Mouse (Mus musculus): ENCODE results near the gene Kdf1. TPM values are rescaled to one million over a fixed set of nuclear protein-coding genes. Genes with fewer than 3 reads are reported as not detected.

The Kdf1 gene
- total RNA-seq (2012; rRNA removed) (0.12 TPM in 1 of 2 replicates, not detected in the other), polyA plus RNA-seq (2012; ENCODE audit: insufficient read depth in 1 of 2, insufficient read length in 2 of 2, low read depth in 1 of 2, low replicate concordance in 2 of 2, missing spikeins in 1 of 2) (under 1 TPM in 1 of 2 experiments, not detected in 1; 0.04 TPM)

DNA sequence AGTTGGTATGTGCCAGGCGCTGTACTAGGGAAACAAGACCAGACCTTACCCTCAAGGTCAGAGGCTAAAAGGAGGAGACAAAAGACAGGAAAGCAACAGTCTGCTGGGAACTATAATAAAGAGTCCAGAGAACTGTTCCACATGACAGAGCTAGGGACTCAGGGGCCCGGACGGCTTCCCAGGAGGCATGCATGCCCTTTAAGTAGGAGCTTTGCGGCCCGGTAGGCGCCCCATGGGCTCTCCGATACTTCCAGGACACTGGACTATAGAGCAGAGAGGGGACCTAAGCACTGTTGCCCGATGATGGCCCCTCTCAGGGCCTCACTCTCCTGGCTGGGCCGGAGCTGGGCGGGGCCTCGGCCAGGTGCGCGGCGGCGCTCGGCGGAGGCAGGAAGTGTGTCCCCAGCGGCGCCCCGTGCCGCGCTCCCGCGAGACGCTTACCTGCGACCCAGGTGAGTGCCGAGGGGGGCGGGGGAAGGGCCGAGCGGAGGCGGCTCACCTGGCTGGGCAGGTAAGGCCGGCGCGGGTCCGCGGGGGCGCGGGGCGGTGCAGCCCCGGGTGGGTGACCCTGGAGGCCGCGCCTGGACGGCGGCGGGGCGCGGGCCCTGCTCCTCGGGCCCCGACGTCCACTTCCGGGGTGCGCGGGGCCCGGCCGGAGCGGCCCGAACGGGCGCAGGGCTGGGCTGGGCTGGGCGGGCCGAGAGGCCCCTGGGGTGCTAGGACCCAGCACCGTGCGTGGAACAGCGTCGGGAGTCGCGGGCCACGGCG lies at the start of gene Kdf1:
Gene Kdf1 (plus strand): TSS at position 363 of the 768 bp plus-strand sequence.
- no peak for DNase-seq (ENCODE audit: low read depth, low spot score)
- no peak within 1 kb of the TSS for H3K4me3 ChIP-seq (ENCODE audit: control insufficient read depth in 1 of 2, insufficient read depth in 1 of 2, low read depth in 2 of 2, low read length in 2 of 2)
- no peaks in the 10 kb centered on the region for H3K27me3 ChIP-seq (ENCODE audit: control insufficient read depth in 1 of 2, insufficient read depth in 2 of 2, low read length in 2 of 2)
- H3K79me2 ChIP-seq (ENCODE audit: control insufficient read depth, insufficient read depth, low read length, poor library complexity), result no peaks in the 10 kb centered on the region
- no peaks in the 10 kb centered on the region for H3K36me3 ChIP-seq (ENCODE audit: control insufficient read depth in 1 of 2, insufficient read depth in 2 of 2, low read length in 2 of 2)
- no peaks in the 10 kb centered on the region for H3K9me3 ChIP-seq (replicated peaks; ENCODE audit: insufficient read depth, low read length)
- no peak within 1 kb of the TSS for H3K9ac ChIP-seq (ENCODE audit: control insufficient read depth, low read depth, low read length, poor library complexity, severe bottlenecking)
- H3K27ac ChIP-seq (ENCODE audit: control insufficient read depth, low read depth, low read length), result no peak within 1 kb of the TSS
- H3K4me1 ChIP-seq (ENCODE audit: control insufficient read depth in 1 of 2, insufficient read depth in 2 of 2, low read length in 2 of 2), result no peaks in the 10 kb centered on the region
- TF ChIP-seq MAZ (IDR thresholded peaks at IDR 0.05; ENCODE audit: low read depth, low read length) (no peak), RAD21 (IDR thresholded peaks at IDR 0.05; ENCODE audit: low read depth, low read length) (no peak), ELF1 (IDR thresholded peaks at IDR 0.05; ENCODE audit: low read depth, low read length) (no peak), BHLHE40 (IDR thresholded peaks at IDR 0.05; ENCODE audit: borderline replicate concordance, low read depth, low read length) (no peak), E2F4 (IDR thresholded peaks at IDR 0.05; ENCODE audit: borderline replicate concordance, low read depth, low read length) (no peak), POLR2AphosphoS5 (IDR thresholded peaks at IDR 0.05; ENCODE audit: borderline replicate concordance, low read depth, low read length) (no peak), MAX (IDR thresholded peaks at IDR 0.05; ENCODE audit: low read length) (no peak), TBP (IDR thresholded peaks at IDR 0.05; ENCODE audit: low read depth, low read length) (no peak), CHD1 (IDR thresholded peaks at IDR 0.05; ENCODE audit: low read depth, low read length) (no peak), SMC3 (IDR thresholded peaks at IDR 0.05; ENCODE audit: low read depth, low read length) (no peak), MXI1 (IDR thresholded peaks at IDR 0.05; ENCODE audit: low read depth, low read length) (no peak), EP300 (IDR thresholded peaks at IDR 0.05; ENCODE audit: low read depth in 1 of 2, low read length in 2 of 2) (no peak), RCOR1 (IDR thresholded peaks at IDR 0.05; ENCODE audit: low read depth, low read length) (no peak), TAL1 (IDR thresholded peaks at IDR 0.05; ENCODE audit: low read length) (no peak), CHD2 (IDR thresholded peaks at IDR 0.05; ENCODE audit: low read length) (no peak), NELFE (IDR thresholded peaks at IDR 0.05; ENCODE audit: low read depth, low read length) (no peak)

DNA sequence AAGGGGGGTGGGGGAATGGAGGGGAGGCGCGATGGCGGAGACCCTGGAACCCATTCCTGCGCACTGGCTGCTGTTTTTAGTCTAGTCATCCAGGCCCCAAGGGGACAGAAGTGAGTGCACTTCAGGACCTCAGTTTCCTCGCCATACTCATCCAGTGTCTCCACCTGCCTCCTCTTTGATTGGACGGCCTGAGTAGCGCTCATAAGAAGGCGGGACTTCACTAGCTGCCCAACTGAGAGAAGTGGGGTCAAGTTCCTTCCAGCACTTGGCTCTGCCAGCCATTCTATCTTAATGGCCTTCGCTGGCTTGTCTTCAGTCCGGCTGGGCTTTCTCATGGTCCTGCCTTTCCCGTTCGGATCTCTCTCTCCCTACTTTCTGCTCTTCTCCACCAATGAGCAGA lies 49.6 kb upstream of the Kdf1 start:
- DNase-seq (ENCODE audit: low read depth, low spot score), result no peak
- Histone ChIP-seq H3K9me3 (replicated peaks; ENCODE audit: insufficient read depth, low read length) (no peaks in the 10 kb centered on the region), H3K79me2 (ENCODE audit: control insufficient read depth, insufficient read depth, low read length, poor library complexity) (no peaks in the 10 kb centered on the region), H3K36me3 (ENCODE audit: control insufficient read depth in 1 of 2, insufficient read depth in 2 of 2, low read length in 2 of 2) (no peaks in the 10 kb centered on the region; a peak in 1 of 4 replicates), H3K27ac (ENCODE audit: control insufficient read depth, low read depth, low read length) (no peak overlapping the region), H3K27me3 (ENCODE audit: control insufficient read depth in 1 of 2, insufficient read depth in 2 of 2, low read length in 2 of 2) (no peaks in the 10 kb centered on the region), H3K4me3 (ENCODE audit: control insufficient read depth in 1 of 2, insufficient read depth in 1 of 2, low read depth in 2 of 2, low read length in 2 of 2) (no peak overlapping the region), H3K9ac (ENCODE audit: control insufficient read depth, low read depth, low read length, poor library complexity, severe bottlenecking) (no peak overlapping the region), H3K4me1 (ENCODE audit: control insufficient read depth in 1 of 2, insufficient read depth in 2 of 2, low read length in 2 of 2) (peaks cover 0 to 2% of the 10 kb centered on the region in 2 experiments; a peak in 2 of 4 replicates)
- TF ChIP-seq KAT2A (conservative IDR thresholded peaks at IDR 0.05; ENCODE audit: low read depth, low read length) (no peak), ETS1 (IDR thresholded peaks at IDR 0.05; ENCODE audit: low read depth, low read length) (no peak), TAL1 (IDR thresholded peaks at IDR 0.05; ENCODE audit: low read length) (no peak), UBTF (IDR thresholded peaks at IDR 0.05; ENCODE audit: borderline replicate concordance, insufficient read depth, low read depth, low read length) (no peak)

All from MEL (cell line).